Mouse (Mus musculus) olfactory bulb, adult 2 months (tissue): ENCODE results near the gene Rreb1.

Experiments used
- CTCF ChIP-seq: fragments of 200-500 bp; IDR thresholded peaks from 2 replicates; pipeline ENCODE4 v1.5.1; 2012; ENCODE audit warnings: low read depth, mild to moderate bottlenecking, low read length, moderate library complexity; ENCODE audit not compliant: insufficient read depth
- POLR2A ChIP-seq: fragments of 200-500 bp; IDR thresholded peaks from 2 replicates; pipeline ENCODE4 v1.6.1; 2012; ENCODE audit warnings: mild to moderate bottlenecking, low read depth, low read length, moderate library complexity; ENCODE audit not compliant: insufficient read depth

- TF ChIP-seq POLR2A (peak; percentile 27; the same call in 1 of the 2 replicates), CTCF (no peak)
Measured at GRCm38 (mm10) chr13:37778147-37778593, at the start of gene Rreb1.
